In the genomic region with DNA sequence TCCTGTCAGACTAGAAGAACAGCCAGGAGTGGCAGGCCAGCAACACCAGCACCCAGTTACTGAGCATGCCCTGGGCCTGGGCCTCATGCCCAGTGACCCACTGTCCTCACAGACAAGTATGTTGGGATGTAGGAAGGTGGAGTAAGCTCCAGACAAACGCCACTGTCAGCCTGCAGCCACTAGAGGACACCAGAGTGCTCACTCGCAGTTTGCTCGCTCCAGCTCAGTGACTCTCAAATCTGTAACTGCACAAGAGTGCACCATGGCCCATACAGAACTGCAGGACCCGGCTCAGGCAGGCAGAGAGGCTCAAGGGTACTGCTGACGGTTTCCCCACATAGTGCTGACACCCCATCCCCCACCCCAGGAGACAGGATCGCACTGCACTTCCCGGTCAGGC, we compare ENCODE assay signal across 7 mouse cellular contexts. TPM values are rescaled to one million over a fixed set of nuclear protein-coding genes. Genes with fewer than 3 reads are reported as not detected.
A peak's percentile ranks its signal among the peaks of the same experiment; 100 is the strongest.
DNase-seq lines count a peak whose midpoint lies in the region; ATAC-seq and TF ChIP-seq lines count a peak whose summit lies in the region.

No protein-coding gene starts in this region.

- peak; percentile 51 for ATAC-seq in lung, postnatal 0 days

- H3K27me3 ChIP-seq in lung, postnatal 0 days (replicated peaks; ENCODE audit: insufficient read depth, low read length): no peaks in the 10 kb centered on the region

- no peak for TF ChIP-seq EP300 in lung, postnatal 0 days (IDR thresholded peaks at IDR 0.05)

- 0 out of 2 replicates have a peak, but pooled peaks cover 2% of the 10 kb centered on the region for H3K4me1 ChIP-seq in lung, adult 2 months (ENCODE audit: control insufficient read depth, insufficient read depth, low read length)
- H3K4me1 ChIP-seq in lung, postnatal 0 days (ENCODE audit: insufficient read depth, low read depth, low read length): no peaks in the 10 kb centered on the region

- no peaks in the 10 kb centered on the region for H3K9me3 ChIP-seq in lung, postnatal 0 days (ENCODE audit: low read length)

- TF ChIP-seq CTCF in lung, adult 2 months (IDR thresholded peaks at IDR 0.05; ENCODE audit: insufficient read depth, low read length): peak; percentile 84
- peak; percentile 80 for TF ChIP-seq CTCF in lung, postnatal 0 days (IDR thresholded peaks at IDR 0.05)

- peaks cover 25% of the 10 kb centered on the region; the same call in 1 of the 2 replicates for H3K36me3 ChIP-seq in lung, postnatal 0 days (ENCODE audit: insufficient read depth, low read length)

- no peak overlapping the region for H3K4me3 ChIP-seq in lung, adult 2 months (replicated peaks; ENCODE audit: extremely low read depth, low read depth, low read length)
- no peak overlapping the region for H3K4me3 ChIP-seq in lung, postnatal 0 days (ENCODE audit: low read depth, low read length)

- no peak overlapping the region for H3K27ac ChIP-seq in lung, postnatal 0 days (ENCODE audit: low read length)

- intact Hi-C loops in heart, postnatal 10 days (cut with DNase I): loop anchor here (10.0 kb wide), 1 partner anchor 970 kb away; no protein-coding TSS in a partner anchor

- H3K9ac ChIP-seq in lung, postnatal 0 days (replicated peaks; ENCODE audit: low read depth): no peak overlapping the region

- DNase-seq in lung, adult 2 months: no peak
- no peak for DNase-seq in lung, postnatal 25 days (ENCODE audit: low spot score)
- DNase-seq in R1 (ENCODE audit: low read depth, low spot score): peak; percentile 86
- peak; percentile 78 to 80 for DNase-seq in cerebellum, postnatal 14 days
- DNase-seq in heart, postnatal 10 days: peak; percentile 66 to 72
- peak; percentile 58 for DNase-seq in lung, postnatal 0 days (ENCODE audit: low spot score)
- DNase-seq in T-cell, adult 2 months (ENCODE audit: low spot score): no peak

- no peak for TF ChIP-seq POLR2A in lung, adult 2 months (IDR thresholded peaks at IDR 0.05; ENCODE audit: borderline replicate concordance, extremely low read depth, low read depth, low read length)

- no peak overlapping the region for H3K4me2 ChIP-seq in lung, postnatal 0 days (replicated peaks; ENCODE audit: low read depth, low read length)

- 36% methylated on average over 7 of the region's 7 CpGs for WGBS in lung, adult 2 months
- 43% methylated on average over 7 of the region's 7 CpGs for WGBS in lung, postnatal 0 days

RNA-seq across cellular contexts. Expression of a gene that starts 21.5 kb away (rescaled TPM):
- 44.0 and 57.1 TPM in 2 replicates for polyA plus RNA-seq in lung, adult 2 months (2012; rRNA removed)
- 10 to 100 TPM; 63.7 to 88.5 TPM for total RNA-seq in heart, postnatal 10 days (2021)
- polyA plus RNA-seq in lung, postnatal 0 days (2015; fragmentation: Nextera tagmentation; extraction: Ambion mirVana): 47.1 and 57.8 TPM in 2 replicates

RNA-seq across cellular contexts. Expression of a gene that starts 25.5 kb away (rescaled TPM):
- polyA plus RNA-seq in lung, adult 2 months (2012; rRNA removed): 30.3 and 40.5 TPM in 2 replicates
- total RNA-seq in heart, postnatal 10 days (2021): 1 to 10 TPM; 9.4 to 10.0 TPM
- polyA plus RNA-seq in lung, postnatal 0 days (2015; fragmentation: Nextera tagmentation; extraction: Ambion mirVana): 55.5 and 67.3 TPM in 2 replicates

Comparison
In these comparisons a context has a peak if more than half of its experiments do, and no peak if none do; other contexts are left out.
1. DNase-seq: peak in R1 (single experiment), cerebellum, postnatal 14 days (2 of 2), heart, postnatal 10 days (2 of 2) and lung, postnatal 0 days (single experiment); none in lung, adult 2 months (single experiment), lung, postnatal 25 days (single experiment) and T-cell, adult 2 months (single experiment).